Mouse (Mus musculus) heart, postnatal 0 days (tissue): Measurements from ENCODE around the gene Dgkq.

Experiments used
- CTCF ChIP-seq: IDR thresholded peaks from 2 replicates; pipeline ENCODE4 v1.5.1; 2016; ENCODE audit warnings: antibody characterized with exemption, control low read depth, low read depth
- EP300 ChIP-seq: IDR thresholded peaks from 2 replicates; pipeline ENCODE4 v1.6.1; 2016; ENCODE audit warnings: antibody characterized with exemption, low read depth

DNA sequence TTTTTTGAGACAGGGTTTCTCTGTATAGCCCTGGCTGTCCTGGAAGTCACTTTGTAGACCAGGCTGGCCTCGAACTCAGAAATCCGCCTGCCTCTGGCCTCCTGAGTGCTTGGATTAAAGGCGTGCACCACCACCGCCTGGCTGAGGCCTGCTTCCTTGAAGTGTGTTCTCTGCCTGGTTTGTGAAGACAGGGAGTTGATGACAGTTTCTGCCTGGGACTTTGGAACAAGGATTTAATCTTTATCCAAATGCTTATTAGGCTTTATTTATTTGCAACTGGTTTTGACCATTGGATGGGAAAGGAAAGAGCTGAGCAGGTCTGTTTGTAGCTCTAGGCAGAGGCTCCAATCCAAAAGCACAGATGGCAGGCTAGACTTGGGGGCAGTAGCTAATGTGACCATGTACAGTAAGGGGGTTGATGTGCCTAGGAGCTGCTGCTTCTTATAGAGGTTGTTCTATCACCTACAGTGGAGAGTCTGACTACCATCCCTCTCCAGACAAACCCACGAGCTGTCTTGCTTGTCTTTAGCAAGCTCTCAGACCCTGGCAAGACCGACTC, 8.9 kb upstream of the Dgkq start:
- no peak for TF ChIP-seq EP300
- TF ChIP-seq CTCF = no peak
